Mouse (Mus musculus): ENCODE results near the gene Krtcap2.

- TF ChIP-seq TAL1 (IDR thresholded peaks at IDR 0.05; ENCODE audit: low read length) (no peak), GATA1 (IDR thresholded peaks at IDR 0.05; ENCODE audit: low read length) (no peak)
These were observed 13.2 kb upstream of the Krtcap2 start for GRCm38 (mm10) chr3:89232614-89233013.

Measured in erythroblast, embryonic 14.5 days (primary cell).